ENCODE assay signal across 11 mouse cellular contexts in genomic region chr1:54578358-54579184, GRCm38 (mm10). TPM values are rescaled to one million over a fixed set of nuclear protein-coding genes. Genes with fewer than 3 reads are reported as not detected.
DNase-seq lines count a peak whose midpoint lies in the region.
"Had no signal": no experiment of that assay in that cellular context is flagged by ENCODE, and none has a peak within 500 bp of the region (broad histone marks: within the 10 kb centered on the region; RNA-seq: fewer than 3 reads in every experiment).

No protein-coding gene starts in this region.

- no peaks in the 10 kb centered on the region for H3K9me3 ChIP-seq in embryonic facial prominence, embryonic 10.5 days

- intact Hi-C loops in heart, postnatal 25 days (cut with DNase I): no loop called here

- WGBS in embryonic facial prominence, embryonic 10.5 days: 56% methylated on average over 8 of the region's 8 CpGs

- H3K27ac ChIP-seq in embryonic facial prominence, embryonic 10.5 days (replicated peaks): no peak overlapping the region

- 0 out of 2 replicates have a peak, but pooled peaks cover 3% of the 10 kb centered on the region for H3K4me1 ChIP-seq in embryonic facial prominence, embryonic 10.5 days

- no peak overlapping the region for H3K4me3 ChIP-seq in embryonic facial prominence, embryonic 10.5 days
- H3K4me3 ChIP-seq: erythroblast, embryonic 14.5 days had no signal

- peak; percentile 17 for DNase-seq in lung, postnatal 36 days
- DNase-seq in lung, postnatal 10 days: no peak
- DNase-seq in embryonic facial prominence, embryonic 10.5 days (ENCODE audit: low spot score): peak; percentile 14
- DNase-seq in layer of hippocampus, postnatal 14 days (ENCODE audit: low spot score in 2 of 2): peak; percentile 16 to 42
- DNase-seq in right cerebral cortex, postnatal 25 days: peak; percentile 28
- DNase-seq in heart, postnatal 25 days (ENCODE audit: low spot score): no peak
- no peak for DNase-seq in urinary bladder, postnatal 25 days (ENCODE audit: low spot score)
- no peak for DNase-seq in adrenal gland, adult 2 months
- DNase-seq: lung, postnatal 14 days had no signal

- no peaks in the 10 kb centered on the region for H3K27me3 ChIP-seq in embryonic facial prominence, embryonic 10.5 days (replicated peaks; ENCODE audit: low read depth, poor library complexity, severe bottlenecking)

- H3K36me3 ChIP-seq in embryonic facial prominence, embryonic 10.5 days (replicated peaks): no peaks in the 10 kb centered on the region

RNA-seq across cellular contexts. Expression of gene Pgap1, which starts 21.1 kb away (rescaled TPM):
- polyA plus RNA-seq in embryonic facial prominence, embryonic 10.5 days (2016; fragmentation: Nextera tagmentation; extraction: Ambion mirVana): 5.8 and 6.2 TPM in 2 replicates
- total RNA-seq in layer of hippocampus, postnatal 14 days (2021): 10 to 100 TPM; 34.2 to 34.6 TPM
- 1 to 10 TPM; 4.4 to 4.6 TPM for total RNA-seq in heart, postnatal 25 days (2021)
- 1 to 10 TPM; 3.0 to 5.7 TPM for total RNA-seq in adrenal gland, adult 2 months (2021)
- 0.13 and 0.17 TPM in 2 replicates for polyA plus RNA-seq in adrenal gland, adult 2 months (2012; rRNA removed)
- total RNA-seq: MEL had no signal
- polyA plus RNA-seq: erythroblast, embryonic 14.5 days had no signal

Comparison
In these comparisons a context has a peak if more than half of its experiments do, and no peak if none do; other contexts are left out.
1. DNase-seq: peak in lung, postnatal 36 days (single experiment), embryonic facial prominence, embryonic 10.5 days (single experiment), layer of hippocampus, postnatal 14 days (2 of 2) and right cerebral cortex, postnatal 25 days (single experiment); none in lung, postnatal 10 days (single experiment), heart, postnatal 25 days (single experiment), urinary bladder, postnatal 25 days (single experiment) and adrenal gland, adult 2 months (single experiment).
2. RNA of gene Pgap1, which starts 21.1 kb away (total RNA-seq): 34.2 to 34.6 TPM in layer of hippocampus, postnatal 14 days; 3.0 to 5.7 TPM in adrenal gland, adult 2 months and 4.4 to 4.6 TPM in heart, postnatal 25 days; every median in the first group is over 4 times any median in the second.